Mouse (Mus musculus) heart, embryonic 11.5 days (tissue): Measurements from ENCODE around the gene Rbbp4. TPM values are rescaled to one million over a fixed set of nuclear protein-coding genes. Genes with fewer than 3 reads are reported as not detected.

Source experiments
- ATAC-seq: fragments of 200-750 bp; cut with Nextera tagmentation; replicated peaks from 2 replicates; pipeline ENCODE4 v1.8.0; 2017; ENCODE audit warnings: moderate library complexity; ENCODE audit not compliant: insufficient number of reproducible peaks, low FRiP score, low TSS enrichment
- H3K27ac ChIP-seq: fragments of 300-500 bp; sonication (generic); 2 replicates; pipeline ENCODE4 v1.5.1; 2014; ENCODE audit warnings: mild to moderate bottlenecking, low read depth, low read length
- H3K27me3 ChIP-seq: fragments of 300-500 bp; sonication (generic); 2 replicates; pipeline ENCODE4 v1.6.1; 2014; ENCODE audit warnings: mild to moderate bottlenecking, low read length, mixed read lengths; ENCODE audit not compliant: control insufficient read depth, insufficient read depth
- H3K36me3 ChIP-seq: fragments of 300-500 bp; sonication (generic); 2 replicates; pipeline ENCODE4 v1.6.1; 2014; ENCODE audit warnings: mild to moderate bottlenecking, low read length, moderate library complexity, mixed read lengths; ENCODE audit not compliant: control insufficient read depth, insufficient read depth
- H3K4me1 ChIP-seq: fragments of 300-500 bp; sonication (generic); 2 replicates; pipeline ENCODE4 v1.6.1; 2014; ENCODE audit warnings: low read length; ENCODE audit not compliant: control insufficient read depth, insufficient read depth
- H3K4me2 ChIP-seq: fragments of 300-500 bp; sonication (generic); 2 replicates; pipeline ENCODE4 v1.6.1; 2014; ENCODE audit warnings: mild to moderate bottlenecking, moderate library complexity
- H3K4me3 ChIP-seq: fragments of 300-500 bp; sonication (generic); 2 replicates; pipeline ENCODE4 v1.5.1; 2014; ENCODE audit warnings: low read depth, low read length
- H3K9ac ChIP-seq: fragments of 300-500 bp; sonication (generic); 2 replicates; pipeline ENCODE4 v1.6.1; 2014; ENCODE audit warnings: mild to moderate bottlenecking, low read depth, low read length, moderate library complexity
- H3K9me3 ChIP-seq: fragments of 300-500 bp; sonication (generic); replicated peaks from 2 replicates; pipeline ENCODE4 v1.6.1; 2016; ENCODE audit warnings: low read length; ENCODE audit not compliant: control insufficient read depth
- WGBS: fragments of 180-500 bp; shearing (Covaris S2); extraction: QIAGEN DNeasy Blood & Tissue Kit; methylation state at CpG from one replicate; pipeline ENCODE4 v1.1.7; 2014; ENCODE audit not compliant: insufficient replicate concordance; 5-methylcytosine and 5-hydroxymethylcytosine counted together
- polyA plus RNA-seq: library from polyadenylated mRNA; unstranded; fragments of >200 nt; fragmentation: Nextera tagmentation; extraction: Ambion mirVana; gene quantifications from 2 replicates; pipeline ENCODE4 v1.2.1, GENCODE M21; 2014

Rbbp4 gene
- polyA plus RNA-seq, 1 experiment from 2014 or later, result 337 TPM

- no peaks in the 10 kb centered on the region for H3K9me3 ChIP-seq
- no peaks in the 10 kb centered on the region for H3K4me1 ChIP-seq
- peak; percentile 57; the same call in 1 of the 2 replicates for ATAC-seq
- no peaks in the 10 kb centered on the region for H3K27me3 ChIP-seq
- H3K4me2 ChIP-seq, result peak overlapping the region; percentile 73
- peak overlapping the region; percentile 90 for H3K9ac ChIP-seq
- H3K27ac ChIP-seq, result peak overlapping the region; percentile 68
- WGBS, result under 1% methylated on average over 57 of the region's 68 CpGs
- H3K36me3 ChIP-seq, result no peaks in the 10 kb centered on the region
- peak overlapping the region; percentile 81 for H3K4me3 ChIP-seq
Measured at GRCm38 (mm10) chr4:129376961-129377545, 41.9 kb upstream of the Rbbp4 start.

- H3K4me2 ChIP-seq, result no peak overlapping the region
- no peak overlapping the region for H3K27ac ChIP-seq
- H3K9ac ChIP-seq, result no peak overlapping the region
- H3K4me3 ChIP-seq, result no peak overlapping the region
- no peaks in the 10 kb centered on the region for H3K27me3 ChIP-seq
- ATAC-seq, result no peak
- no peaks in the 10 kb centered on the region for H3K9me3 ChIP-seq
- H3K36me3 ChIP-seq, result no peaks in the 10 kb centered on the region
- WGBS, result 76% methylated on average over 5 of the region's 5 CpGs
- H3K4me1 ChIP-seq, result no peaks in the 10 kb centered on the region
Measured at GRCm38 (mm10) chr4:129375821-129376220, 40.7 kb upstream of the Rbbp4 start.

- Histone ChIP-seq H3K27me3 (no peaks in the 10 kb centered on the region), H3K4me2 (no peak overlapping the region), H3K36me3 (no peaks in the 10 kb centered on the region), H3K27ac (no peak overlapping the region), H3K4me1 (no peaks in the 10 kb centered on the region), H3K9ac (no peak overlapping the region), H3K9me3 (no peaks in the 10 kb centered on the region), H3K4me3 (no peak overlapping the region)
- no peak for ATAC-seq
- 37% methylated on average over 6 of the region's 6 CpGs for WGBS
Measured at GRCm38 (mm10) chr4:129375000-129375399, 39.8 kb upstream of the Rbbp4 start.

GRCm38 (mm10) chr4:129374219-129374755, 39.1 kb upstream of the Rbbp4 start:
- no peaks in the 10 kb centered on the region for H3K27me3 ChIP-seq
- WGBS, result 49% methylated on average over 11 of the region's 11 CpGs
- no peaks in the 10 kb centered on the region for H3K4me1 ChIP-seq
- H3K9me3 ChIP-seq, result no peaks in the 10 kb centered on the region
- no peak overlapping the region for H3K9ac ChIP-seq
- H3K36me3 ChIP-seq, result no peaks in the 10 kb centered on the region
- H3K4me2 ChIP-seq, result no peak overlapping the region
- no peak overlapping the region for H3K27ac ChIP-seq
- no peak overlapping the region for H3K4me3 ChIP-seq
- no peak for ATAC-seq

- Histone ChIP-seq H3K4me3 (no peak overlapping the region), H3K27me3 (no peaks in the 10 kb centered on the region), H3K27ac (no peak overlapping the region), H3K4me2 (no peak overlapping the region), H3K4me1 (no peaks in the 10 kb centered on the region), H3K9ac (no peak overlapping the region), H3K36me3 (no peaks in the 10 kb centered on the region), H3K9me3 (no peaks in the 10 kb centered on the region)
- WGBS, result 50% methylated on average over 8 of the region's 8 CpGs
- no peak for ATAC-seq
Measured at GRCm38 (mm10) chr4:129373202-129373976, 38.2 kb upstream of the Rbbp4 start.

- Histone ChIP-seq H3K27me3 (no peaks in the 10 kb centered on the region), H3K27ac (no peak overlapping the region), H3K9ac (no peak overlapping the region), H3K4me2 (no peak overlapping the region), H3K9me3 (no peaks in the 10 kb centered on the region), H3K4me3 (no peak overlapping the region), H3K4me1 (no peaks in the 10 kb centered on the region), H3K36me3 (no peaks in the 10 kb centered on the region)
- 89% methylated on average over 3 of the region's 3 CpGs for WGBS
- ATAC-seq, result no peak
Measured at GRCm38 (mm10) chr4:129371391-129371790, 36.2 kb upstream of the Rbbp4 start.

- 82% methylated on average over 5 of the region's 5 CpGs for WGBS
- no peak overlapping the region for H3K9ac ChIP-seq
- H3K4me2 ChIP-seq, result no peak overlapping the region
- H3K27me3 ChIP-seq, result no peaks in the 10 kb centered on the region
- no peaks in the 10 kb centered on the region; the same call in 1 of the 2 replicates for H3K36me3 ChIP-seq
- no peak overlapping the region for H3K27ac ChIP-seq
- no peaks in the 10 kb centered on the region for H3K9me3 ChIP-seq
- no peak for ATAC-seq
- H3K4me1 ChIP-seq, result no peaks in the 10 kb centered on the region
- H3K4me3 ChIP-seq, result no peak overlapping the region
Measured at GRCm38 (mm10) chr4:129365224-129365623, 30.1 kb upstream of the Rbbp4 start.

GRCm38 (mm10) chr4:129364379-129364778, 29.2 kb upstream of the Rbbp4 start:
- H3K4me1 ChIP-seq, result no peaks in the 10 kb centered on the region
- peaks cover 2% of the 10 kb centered on the region; the same call in 1 of the 2 replicates for H3K36me3 ChIP-seq
- no peak overlapping the region for H3K4me2 ChIP-seq
- H3K9ac ChIP-seq, result no peak overlapping the region
- no peak for ATAC-seq
- no peaks in the 10 kb centered on the region for H3K27me3 ChIP-seq
- no peaks in the 10 kb centered on the region for H3K9me3 ChIP-seq
- 83% methylated on average over 3 of the region's 3 CpGs for WGBS
- H3K4me3 ChIP-seq, result no peak overlapping the region
- H3K27ac ChIP-seq, result no peak overlapping the region
